Mouse (Mus musculus): ENCODE data around the gene Dlgap1. TPM values are rescaled to one million over a fixed set of nuclear protein-coding genes. Genes with fewer than 3 reads are reported as not detected.

The Dlgap1 gene
- total RNA-seq, 4 experiments from 2014 or later = 39.0 to 64.4 (median 46.2) TPM

DNA sequence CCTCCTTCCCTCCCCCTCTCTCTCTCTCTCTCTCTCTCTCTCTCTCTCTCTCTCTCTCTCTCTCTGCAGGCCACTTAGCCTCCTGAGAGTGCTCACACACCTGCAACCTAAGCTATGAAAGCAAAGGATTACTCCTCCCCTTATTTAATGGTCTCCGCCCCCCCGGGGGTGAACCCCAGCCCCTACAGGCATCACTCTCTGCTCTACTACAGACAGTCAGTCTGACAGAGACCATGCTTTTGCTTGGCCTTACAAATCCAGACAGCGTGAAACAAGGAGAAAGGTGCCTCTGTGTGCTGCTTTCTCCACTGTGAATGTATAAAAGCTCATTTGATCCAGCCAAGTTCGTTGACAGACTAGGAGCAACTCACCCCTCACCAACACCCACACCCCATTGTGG lies 497.5 kb downstream of the Dlgap1 start:
- DNase-seq = no peak

GRCm38 (mm10) chr17:70470970-70471371 lies 502.1 kb downstream of the Dlgap1 start:
- no peak for DNase-seq

DNA sequence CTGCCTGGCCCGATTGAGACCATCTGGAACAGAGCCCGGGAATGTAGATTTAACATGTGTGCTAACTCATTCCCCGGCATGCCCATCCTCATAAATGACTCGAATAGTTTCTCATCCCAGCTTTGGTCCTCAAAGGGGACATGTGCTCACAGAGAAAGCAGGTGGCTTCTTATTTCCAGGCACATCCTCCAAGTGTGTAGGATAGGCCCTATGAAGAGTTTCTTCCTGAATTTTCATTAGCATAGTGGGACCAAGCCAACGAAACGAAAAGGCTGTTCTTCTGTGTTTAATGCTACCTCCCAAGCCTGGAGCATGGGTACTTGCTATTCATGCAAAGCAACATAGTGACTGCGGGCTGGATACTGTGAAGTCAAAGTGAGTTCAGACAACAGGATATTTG lies 503.3 kb downstream of the Dlgap1 start:
- no peak for DNase-seq

GRCm38 (mm10) chr17:70473871-70474270 lies 505.0 kb downstream of the Dlgap1 start:
- DNase-seq = no peak

GRCm38 (mm10) chr17:70483716-70484115 lies 514.8 kb downstream of the Dlgap1 start:
- no peak for DNase-seq

GRCm38 (mm10) chr17:70485668-70486067 lies 516.8 kb downstream of the Dlgap1 start:
- DNase-seq = no peak

DNA sequence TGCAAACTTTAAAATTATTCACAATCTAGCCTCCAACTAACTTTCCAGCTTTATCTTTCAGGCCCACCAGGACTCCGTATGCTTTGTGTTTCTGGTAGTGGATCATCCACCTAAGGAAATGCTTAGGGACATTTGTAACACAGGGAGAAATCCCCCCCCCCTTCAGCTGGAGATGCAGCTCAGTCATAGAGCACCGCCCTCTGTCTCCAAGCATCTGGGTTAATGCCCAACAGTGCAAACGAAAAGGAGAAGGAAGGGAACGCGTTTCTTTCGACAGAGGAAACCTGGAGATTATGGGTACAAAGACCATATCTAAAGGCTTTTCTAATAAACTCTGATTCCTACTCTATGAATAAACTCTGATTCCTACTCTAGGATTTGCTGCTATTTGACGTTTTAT lies 517.4 kb downstream of the Dlgap1 start:
- no peak for DNase-seq

DNA sequence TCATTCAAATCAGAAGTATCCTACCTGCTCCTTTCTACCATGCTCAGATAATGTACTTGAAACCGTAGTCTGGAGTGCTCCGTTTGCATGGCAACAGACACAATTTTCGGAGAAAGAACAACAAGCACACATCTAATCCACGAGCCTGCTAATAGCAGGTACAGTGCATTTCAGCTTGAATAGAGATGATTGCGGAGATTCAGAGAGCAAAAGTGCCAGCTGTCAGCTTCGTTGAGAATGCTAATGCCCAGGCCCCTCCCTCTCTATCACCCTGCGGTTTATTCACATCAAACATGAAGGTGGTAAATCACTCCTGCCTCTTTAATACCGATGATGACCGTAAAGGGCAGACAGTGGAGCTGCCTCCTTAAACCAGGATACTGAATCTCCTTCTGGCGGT lies 518.0 kb downstream of the Dlgap1 start:
- DNase-seq = no peak

DNA sequence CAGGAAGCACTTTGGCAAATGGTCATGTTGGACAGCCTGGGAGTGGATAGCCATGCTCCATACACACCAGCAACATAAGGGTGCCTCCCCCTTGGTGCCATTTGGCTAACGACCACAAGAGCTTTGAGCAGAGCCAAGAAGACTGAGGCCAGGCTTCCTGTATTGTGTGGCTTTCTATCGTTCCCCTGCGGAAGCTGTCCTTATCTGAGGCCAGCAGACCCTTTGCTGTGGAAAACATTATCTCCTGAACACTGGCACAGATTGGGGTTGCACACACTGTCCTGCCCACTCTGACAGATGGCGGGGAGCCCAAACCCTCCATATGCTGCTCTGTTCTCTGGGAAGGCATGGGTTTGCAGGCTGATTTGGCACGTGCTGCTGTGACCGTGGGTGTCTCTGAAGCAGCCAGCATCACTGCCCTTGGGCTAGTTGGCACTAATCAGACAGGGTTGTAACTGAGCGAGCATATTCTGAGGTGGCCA lies 520.0 kb downstream of the Dlgap1 start:
- DNase-seq = peak; percentile 38

GRCm38 (mm10) chr17:70491575-70491974 lies 522.7 kb downstream of the Dlgap1 start:
- no peak for DNase-seq

GRCm38 (mm10) chr17:70494338-70494737 lies 525.5 kb downstream of the Dlgap1 start:
- DNase-seq = no peak

DNA sequence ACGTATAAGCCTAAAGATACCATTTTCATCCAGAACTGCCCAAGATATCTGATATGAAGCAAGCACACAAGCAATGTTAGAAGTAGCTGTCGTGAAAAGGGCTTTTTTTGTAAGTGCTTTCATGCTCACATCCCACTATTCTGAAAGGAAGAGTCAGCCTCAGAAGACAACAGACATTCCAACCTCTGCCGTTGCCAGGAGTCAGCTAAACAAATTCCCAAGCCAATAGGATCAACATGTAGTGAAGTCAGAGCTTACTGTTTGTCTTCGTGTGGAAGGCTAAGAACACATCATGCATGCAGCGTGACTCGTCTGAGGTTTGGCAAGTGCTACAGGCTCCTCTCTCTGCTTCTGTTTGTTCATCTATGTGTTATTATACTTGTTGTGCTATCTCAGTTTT lies 529.4 kb downstream of the Dlgap1 start:
- DNase-seq = no peak

GRCm38 (mm10) chr17:70501933-70502332 lies 533.1 kb downstream of the Dlgap1 start:
- DNase-seq = peak; percentile 26

DNA sequence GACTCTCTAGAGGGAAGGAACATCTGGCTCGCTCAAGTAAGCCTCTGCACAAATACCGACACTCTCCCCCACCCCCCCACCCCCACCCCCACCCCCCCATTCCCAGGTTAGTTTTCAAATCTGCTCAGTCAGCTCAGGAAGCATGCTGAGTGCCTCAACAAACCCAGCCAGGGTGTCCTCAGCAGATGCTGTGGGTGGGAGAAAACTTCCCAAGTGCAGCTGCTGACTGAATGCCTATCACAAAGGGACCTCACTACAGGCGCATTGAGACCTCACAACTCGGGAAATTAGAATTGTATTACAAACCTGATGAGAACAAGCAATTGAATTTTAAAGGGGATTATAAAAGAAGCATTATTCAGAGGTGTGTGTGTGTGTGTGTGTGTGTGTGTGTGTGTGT lies 538.9 kb downstream of the Dlgap1 start:
- DNase-seq = no peak

DNA sequence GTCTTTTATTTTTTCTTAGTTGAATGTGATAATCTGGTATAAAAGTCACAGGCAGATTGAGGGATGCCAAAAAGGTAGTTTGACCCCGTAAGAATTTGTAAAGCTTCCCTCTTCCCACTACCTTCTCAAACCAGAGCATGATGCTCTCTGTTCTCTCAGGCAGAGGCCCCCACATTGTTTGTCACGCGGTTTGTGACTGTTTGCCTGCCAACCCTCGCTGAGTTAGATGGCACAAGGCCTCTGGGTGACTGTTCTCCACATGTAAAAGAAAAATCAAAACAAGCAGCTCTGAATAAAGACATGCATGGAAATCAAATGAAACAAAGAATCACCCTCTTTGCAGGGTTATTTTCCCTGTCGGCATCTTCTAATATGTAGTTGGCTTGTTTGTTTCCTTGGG lies 541.6 kb downstream of the Dlgap1 start:
- DNase-seq = no peak

GRCm38 (mm10) chr17:70511401-70511800 lies 542.5 kb downstream of the Dlgap1 start:
- no peak for DNase-seq

DNA sequence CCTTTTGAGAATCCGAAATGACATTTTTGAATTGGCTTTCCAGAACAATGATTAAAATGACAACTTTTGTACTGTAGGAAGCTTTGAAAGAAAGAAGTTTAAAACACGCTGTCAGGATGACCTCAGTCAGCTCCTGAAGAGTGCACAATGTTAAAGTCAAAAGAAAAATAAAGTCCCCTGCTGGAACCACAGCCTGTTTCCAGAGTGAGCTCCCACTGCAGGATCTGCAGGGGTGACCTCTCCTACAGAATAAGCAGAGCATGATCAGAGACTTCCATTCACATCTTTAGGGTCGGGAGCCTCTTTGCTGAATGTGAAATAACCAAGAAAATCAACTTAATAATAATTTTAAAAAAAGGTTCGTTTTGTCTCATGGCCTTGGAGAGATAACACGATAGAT lies 544.9 kb downstream of the Dlgap1 start:
- DNase-seq = no peak

- DNase-seq = no peak
Measured at GRCm38 (mm10) chr17:70516506-70516905, 547.6 kb downstream of the Dlgap1 start.

GRCm38 (mm10) chr17:70517333-70517732 lies 548.5 kb downstream of the Dlgap1 start:
- DNase-seq = no peak

GRCm38 (mm10) chr17:70521058-70521851 lies 552.4 kb downstream of the Dlgap1 start:
- DNase-seq = no peak

DNA sequence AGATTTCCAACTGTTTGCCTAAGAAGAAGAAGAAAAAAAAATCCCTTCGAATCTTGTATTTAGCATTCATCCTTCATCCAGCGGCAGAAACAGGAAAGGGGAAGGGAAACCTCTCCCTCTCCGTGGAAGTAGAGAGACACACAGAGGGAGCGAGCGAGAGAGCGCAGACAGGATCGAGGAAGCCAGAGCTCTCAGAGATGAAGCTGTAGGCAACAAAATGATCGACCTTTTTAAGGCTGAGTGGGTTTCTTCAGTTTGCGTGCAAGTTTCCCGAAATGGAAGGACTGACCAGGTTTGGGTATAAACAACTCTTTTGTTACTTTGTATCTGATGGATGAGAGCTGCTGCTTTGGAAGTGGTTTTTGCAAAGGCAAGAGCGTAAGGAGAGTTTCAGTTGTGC lies 553.1 kb downstream of the Dlgap1 start:
- no peak for DNase-seq

DNA sequence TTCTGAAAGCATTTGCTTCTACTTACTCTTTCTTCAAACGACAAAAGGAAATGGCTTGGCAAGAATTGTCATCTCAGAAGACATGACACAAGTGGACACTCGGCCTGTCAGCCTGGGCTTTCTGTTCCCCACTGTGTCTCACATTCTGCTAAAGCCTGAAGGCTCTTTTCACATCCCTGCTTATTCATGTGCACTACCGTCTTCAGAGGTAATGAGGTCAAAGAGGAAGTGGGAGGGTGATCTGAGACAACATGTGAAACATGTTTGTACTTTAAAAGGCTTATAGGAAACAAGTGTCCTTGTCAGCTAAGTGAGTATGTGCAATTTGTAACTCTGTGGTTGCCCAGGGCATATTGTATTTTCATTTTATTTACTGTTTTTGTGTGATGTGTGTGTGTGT lies 557.1 kb downstream of the Dlgap1 start:
- no peak for DNase-seq

GRCm38 (mm10) chr17:70527101-70527500 lies 558.2 kb downstream of the Dlgap1 start:
- DNase-seq = peak; percentile 12
